Mouse (Mus musculus): ENCODE results near the gene Clic5.

- TF ChIP-seq GATA1 (IDR thresholded peaks at IDR 0.05; ENCODE audit: low read length) (no peak), TAL1 (IDR thresholded peaks at IDR 0.05; ENCODE audit: low read length) (no peak)
These were observed 83.0 kb downstream of the Clic5 start for GRCm38 (mm10) chr17:44271426-44271825.

Measured in erythroblast, embryonic 14.5 days (primary cell).